Mouse (Mus musculus): Measurements from ENCODE around the gene Zdhhc7. TPM values are rescaled to one million over a fixed set of nuclear protein-coding genes. Genes with fewer than 3 reads are reported as not detected.

Zdhhc7 gene
- total RNA-seq, 2 experiments from 2014 or later, result 27.7 TPM

GRCm38 (mm10) chr8:120116600-120116999 lies 15.3 kb upstream of the Zdhhc7 start:
- DNase-seq, result no peak
- intact Hi-C loops (cut with DNase I), result no loop called here

- peak; percentile 46 for DNase-seq
- intact Hi-C loops (cut with DNase I), result no loop called here
These were observed 13.1 kb upstream of the Zdhhc7 start for GRCm38 (mm10) chr8:120114315-120114841.

- DNase-seq, result peak; percentile 100
- intact Hi-C loops (cut with DNase I), result no loop called here
These were observed 12.5 kb upstream of the Zdhhc7 start, which contains the start of gene 6430548M08Rik for GRCm38 (mm10) chr8:120113758-120114255. TSS of gene 6430548M08Rik (plus strand) at chr8:120114152.

GRCm38 (mm10) chr8:120113306-120113705 lies 12.0 kb upstream of the Zdhhc7 start:
- intact Hi-C loops (cut with DNase I), result no loop called here
- peak; percentile 20 for DNase-seq

- intact Hi-C loops (cut with DNase I), result no loop called here
- DNase-seq, result no peak
These were observed 11.3 kb upstream of the Zdhhc7 start for GRCm38 (mm10) chr8:120112535-120112934.

GRCm38 (mm10) chr8:120111382-120111781 lies 10.1 kb upstream of the Zdhhc7 start:
- intact Hi-C loops (cut with DNase I), result no loop called here

GRCm38 (mm10) chr8:120110966-120111365 lies 9.7 kb upstream of the Zdhhc7 start:
- intact Hi-C loops (cut with DNase I), result no loop called here
- DNase-seq, result no peak

More at GRCm38 (mm10) chr8:120111382-120111781, 10.1 kb upstream of the Zdhhc7 start:
- no peak for DNase-seq

- DNase-seq, result no peak
- intact Hi-C loops (cut with DNase I), result no loop called here
These were observed 7.9 kb upstream of the Zdhhc7 start for GRCm38 (mm10) chr8:120109149-120109548.

- intact Hi-C loops (cut with DNase I), result no loop called here
- DNase-seq, result no peak
These were observed 3.5 kb upstream of the Zdhhc7 start for GRCm38 (mm10) chr8:120104721-120105272.

- intact Hi-C loops (cut with DNase I), result no loop called here
- no peak for DNase-seq
These were observed 2.6 kb upstream of the Zdhhc7 start for GRCm38 (mm10) chr8:120103916-120104315.

GRCm38 (mm10) chr8:120100388-120101067 lies 754 bp downstream of the Zdhhc7 start:
- no peak for DNase-seq
- intact Hi-C loops (cut with DNase I), result no loop called here

GRCm38 (mm10) chr8:120096486-120096885 lies 4.8 kb downstream of the Zdhhc7 start:
- no peak for DNase-seq
- intact Hi-C loops (cut with DNase I), result no loop called here

GRCm38 (mm10) chr8:120094801-120095200 lies 6.5 kb downstream of the Zdhhc7 start:
- no peak for DNase-seq
- intact Hi-C loops (cut with DNase I), result no loop called here

GRCm38 (mm10) chr8:120093103-120093502 lies 8.2 kb downstream of the Zdhhc7 start:
- DNase-seq, result no peak
- intact Hi-C loops (cut with DNase I), result no loop called here

GRCm38 (mm10) chr8:120091032-120091431 lies 10.2 kb downstream of the Zdhhc7 start:
- intact Hi-C loops (cut with DNase I), result no loop called here
- DNase-seq, result no peak

- no peak for DNase-seq
- intact Hi-C loops (cut with DNase I), result no loop called here
These were observed 11.8 kb downstream of the Zdhhc7 start for GRCm38 (mm10) chr8:120089511-120089910.

GRCm38 (mm10) chr8:120084783-120085182 lies 16.5 kb downstream of the Zdhhc7 start:
- intact Hi-C loops (cut with DNase I), result no loop called here
- no peak for DNase-seq

- intact Hi-C loops (cut with DNase I), result no loop called here
These were observed 18.0 kb downstream of the Zdhhc7 start for GRCm38 (mm10) chr8:120083261-120083660.

GRCm38 (mm10) chr8:120079361-120079760 lies 21.9 kb downstream of the Zdhhc7 start:
- no peak for DNase-seq
- intact Hi-C loops (cut with DNase I), result loop anchor here (5.0 kb wide), 2 partner anchors 132 to 297 kb away; no protein-coding TSS in a partner anchor

More at GRCm38 (mm10) chr8:120083261-120083660, 18.0 kb downstream of the Zdhhc7 start:
- peak; percentile 80 for DNase-seq

GRCm38 (mm10) chr8:120078080-120078479 lies 23.2 kb downstream of the Zdhhc7 start:
- DNase-seq, result peak; percentile 87
- intact Hi-C loops (cut with DNase I), result loop anchor here (5.0 kb wide), 2 partner anchors 131 to 296 kb away; no protein-coding TSS in a partner anchor

- DNase-seq, result no peak
- intact Hi-C loops (cut with DNase I), result loop anchor here (5.0 kb wide), 2 partner anchors 128 to 293 kb away; no protein-coding TSS in a partner anchor
These were observed 25.9 kb downstream of the Zdhhc7 start for GRCm38 (mm10) chr8:120075347-120075746.

GRCm38 (mm10) chr8:120074516-120074915 lies 26.8 kb downstream of the Zdhhc7 start:
- no peak for DNase-seq
- intact Hi-C loops (cut with DNase I), result no loop called here
